Mouse (Mus musculus) neural tube, embryonic 11.5 days (tissue): ENCODE data around the gene Vcam1. TPM values are rescaled to one million over a fixed set of nuclear protein-coding genes. Genes with fewer than 3 reads are reported as not detected.

Experiments
- ATAC-seq: fragments of 200-750 bp; cut with Nextera tagmentation; 2 replicates; pipeline ENCODE4 v1.8.0; 2017; ENCODE audit warnings: moderate number of reproducible peaks, mild to moderate bottlenecking, moderate TSS enrichment, moderate library complexity; ENCODE audit not compliant: insufficient read depth, low FRiP score, low TSS enrichment
- DNase-seq: peaks from one replicate; pipeline ENCODE4 v3.0.0-alpha.2; 2015; ENCODE audit warnings: low spot score
- H3K27ac ChIP-seq: fragments of 300-500 bp; sonication (generic); 2 replicates; pipeline ENCODE4 v1.5.1; 2014; ENCODE audit warnings: low read depth, mild to moderate bottlenecking, low read length
- H3K27me3 ChIP-seq: fragments of 300-500 bp; sonication (generic); 2 replicates; pipeline ENCODE4 v1.6.1; 2014; ENCODE audit warnings: mild to moderate bottlenecking, low read length, mixed read lengths; ENCODE audit not compliant: control insufficient read depth, insufficient read depth
- H3K36me3 ChIP-seq: fragments of 300-500 bp; sonication (generic); 2 replicates; pipeline ENCODE4 v1.6.1; 2014; ENCODE audit warnings: mild to moderate bottlenecking, low read length, moderate library complexity, mixed read lengths; ENCODE audit not compliant: control insufficient read depth, insufficient read depth
- H3K4me1 ChIP-seq: fragments of 300-500 bp; sonication (generic); 2 replicates; pipeline ENCODE4 v1.6.1; 2014; ENCODE audit warnings: low read length, mixed read lengths; ENCODE audit not compliant: control insufficient read depth, insufficient read depth
- H3K4me2 ChIP-seq: fragments of 300-500 bp; sonication (generic); 2 replicates; pipeline ENCODE4 v1.6.1; 2014; ENCODE audit warnings: low read depth, mild to moderate bottlenecking, moderate library complexity
- H3K4me3 ChIP-seq: fragments of 300-500 bp; sonication (generic); 2 replicates; pipeline ENCODE4 v1.5.1; 2014; ENCODE audit warnings: low read depth, low read length
- H3K9ac ChIP-seq: fragments of 300-500 bp; sonication (generic); 2 replicates; pipeline ENCODE4 v1.6.1; 2014; ENCODE audit warnings: mild to moderate bottlenecking, low read length
- H3K9me3 ChIP-seq: fragments of 300-500 bp; sonication (generic); 2 replicates; pipeline ENCODE4 v1.6.1; 2016; ENCODE audit warnings: low read length; ENCODE audit not compliant: control insufficient read depth
- WGBS: fragments of 180-500 bp; shearing (Covaris S2); extraction: QIAGEN DNeasy Blood & Tissue Kit; methylation state at CpG from one replicate; pipeline ENCODE4 v1.1.7; 2014; 5-methylcytosine and 5-hydroxymethylcytosine counted together
- polyA plus RNA-seq: library from polyadenylated mRNA; unstranded; fragments of >200 nt; fragmentation: Nextera tagmentation; extraction: Ambion mirVana; gene quantifications from 2 replicates; pipeline ENCODE4 v1.2.1, GENCODE M21; 2014

The Vcam1 gene
- polyA plus RNA-seq, result 38.0 and 43.5 TPM in 2 replicates

DNA sequence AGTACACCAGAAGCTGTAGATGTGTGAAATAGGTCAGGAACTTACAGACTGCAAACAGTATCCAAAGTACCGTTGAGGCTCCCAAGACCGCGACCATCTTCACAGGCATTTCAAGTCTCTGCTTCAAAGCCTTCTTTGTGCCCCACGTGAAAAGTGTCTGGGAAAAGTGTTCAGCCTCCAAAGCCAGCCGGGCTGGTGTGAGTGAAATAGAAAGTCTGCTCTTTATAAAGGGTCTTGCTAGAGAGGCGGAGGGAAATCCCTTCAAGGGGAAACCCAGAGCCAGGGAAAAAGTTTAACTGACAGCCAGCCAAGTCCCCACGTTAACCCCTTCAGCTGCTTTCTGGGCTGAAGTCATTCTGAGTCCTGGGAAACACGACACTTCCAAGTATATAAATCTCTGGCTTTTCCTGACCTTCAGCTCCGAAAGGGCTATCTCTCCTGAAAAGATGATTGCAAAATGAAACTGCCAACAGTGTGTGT, at the start of gene Vcam1:
TSS of gene Vcam1 (minus strand) at position 430 of the 480 bp plus-strand sequence.
- H3K36me3 ChIP-seq, result no peaks in the 10 kb centered on the region
- DNase-seq (peak; percentile 67), ATAC-seq (peak; percentile 63)
- H3K9me3 ChIP-seq, result no peaks in the 10 kb centered on the region
- 4% methylated on average over 9 of the region's 9 CpGs for WGBS
- H3K9ac ChIP-seq, result peak within 1 kb of the TSS; percentile 18; the same call in 1 of the 2 replicates
- no peaks in the 10 kb centered on the region for H3K27me3 ChIP-seq
- peak within 1 kb of the TSS; percentile 27 for H3K4me3 ChIP-seq
- peak within 1 kb of the TSS; percentile 36 for H3K4me2 ChIP-seq
- peak within 1 kb of the TSS; percentile 56; the same call in 1 of the 2 replicates for H3K27ac ChIP-seq
- H3K4me1 ChIP-seq, result peaks cover 2% of the 10 kb centered on the region; the same call in 1 of the 2 replicates

DNA sequence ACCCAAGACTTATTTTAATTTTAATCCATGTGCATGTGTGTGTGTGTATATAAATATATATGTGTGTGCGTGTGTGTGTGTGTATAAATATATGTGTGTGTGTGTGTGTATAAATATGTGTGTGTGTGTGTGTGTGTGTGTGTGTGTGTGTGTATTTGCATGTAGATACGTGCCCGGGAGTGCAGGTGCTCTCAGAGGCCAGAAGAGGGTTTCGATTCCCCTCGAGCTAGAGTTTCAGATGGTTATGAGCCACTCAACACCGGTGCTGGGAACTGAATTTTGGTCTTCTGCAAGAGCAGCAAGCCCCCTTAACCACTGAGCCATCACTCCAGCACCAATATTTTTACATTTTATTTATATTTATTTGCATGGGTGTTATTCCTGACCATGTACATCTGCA, 45.6 kb upstream of the Vcam1 start:
- H3K27ac ChIP-seq, result no peak overlapping the region
- ATAC-seq, result no peak
- H3K4me1 ChIP-seq, result no peaks in the 10 kb centered on the region
- H3K9me3 ChIP-seq, result no peaks in the 10 kb centered on the region
- WGBS, result 98% methylated on average over 6 of the region's 6 CpGs
- H3K36me3 ChIP-seq, result no peaks in the 10 kb centered on the region
- no peak for DNase-seq
- H3K27me3 ChIP-seq, result no peaks in the 10 kb centered on the region
- no peak overlapping the region for H3K9ac ChIP-seq
- no peak overlapping the region for H3K4me2 ChIP-seq
- no peak overlapping the region for H3K4me3 ChIP-seq

DNA sequence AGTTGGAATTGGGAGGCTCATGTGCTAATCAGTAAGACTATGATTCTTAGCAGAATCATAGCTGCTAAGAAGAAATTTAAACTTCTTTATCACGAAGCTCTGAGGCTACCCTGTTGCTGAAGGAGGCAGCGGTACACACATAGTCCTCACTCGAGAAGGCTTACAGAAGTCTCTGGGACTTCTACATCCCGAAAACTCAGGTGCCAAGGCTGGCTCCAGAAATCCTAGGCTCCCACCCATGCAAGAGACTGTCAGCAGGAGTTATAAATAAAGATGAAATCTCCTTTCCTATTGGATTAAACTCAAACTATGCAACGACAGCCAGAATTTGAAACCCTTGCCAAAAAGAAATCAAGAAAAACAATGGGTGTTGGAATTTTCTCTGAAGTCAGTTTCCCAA, 42.0 kb upstream of the Vcam1 start:
- Histone ChIP-seq H3K27me3 (no peaks in the 10 kb centered on the region), H3K9ac (no peak overlapping the region), H3K27ac (no peak overlapping the region), H3K4me2 (no peak overlapping the region), H3K36me3 (no peaks in the 10 kb centered on the region), H3K4me1 (no peaks in the 10 kb centered on the region), H3K9me3 (no peaks in the 10 kb centered on the region), H3K4me3 (no peak overlapping the region)
- DNase-seq (no peak), ATAC-seq (no peak)
- 81% methylated on average over 5 of the region's 5 CpGs for WGBS

DNA sequence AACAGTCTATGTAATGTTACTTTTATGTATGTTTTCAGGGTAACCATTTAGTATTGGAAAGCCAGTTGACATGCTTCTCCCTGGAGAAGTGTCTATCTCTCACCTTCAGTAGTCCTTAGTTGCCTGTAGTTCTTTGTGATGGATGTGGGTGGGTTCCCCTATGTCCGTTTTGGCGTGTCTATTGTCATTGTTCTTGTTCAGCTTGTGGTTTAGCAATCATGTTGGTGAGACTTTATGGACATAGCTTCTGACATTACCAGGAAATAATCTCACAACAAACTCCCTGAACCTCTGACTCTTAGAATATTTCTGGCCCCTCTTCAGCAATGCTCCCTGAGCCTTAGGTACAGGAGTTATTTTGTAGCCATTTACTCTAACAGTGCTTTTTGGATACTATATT, 38.6 kb upstream of the Vcam1 start:
- H3K4me3 ChIP-seq, result no peak overlapping the region
- H3K9ac ChIP-seq, result no peak overlapping the region
- 89% methylated on average over 2 of the region's 2 CpGs for WGBS
- no peaks in the 10 kb centered on the region for H3K27me3 ChIP-seq
- no peak overlapping the region for H3K4me2 ChIP-seq
- no peaks in the 10 kb centered on the region for H3K4me1 ChIP-seq
- DNase-seq (no peak), ATAC-seq (no peak)
- no peaks in the 10 kb centered on the region for H3K36me3 ChIP-seq
- H3K9me3 ChIP-seq, result no peaks in the 10 kb centered on the region
- H3K27ac ChIP-seq, result no peak overlapping the region

DNA sequence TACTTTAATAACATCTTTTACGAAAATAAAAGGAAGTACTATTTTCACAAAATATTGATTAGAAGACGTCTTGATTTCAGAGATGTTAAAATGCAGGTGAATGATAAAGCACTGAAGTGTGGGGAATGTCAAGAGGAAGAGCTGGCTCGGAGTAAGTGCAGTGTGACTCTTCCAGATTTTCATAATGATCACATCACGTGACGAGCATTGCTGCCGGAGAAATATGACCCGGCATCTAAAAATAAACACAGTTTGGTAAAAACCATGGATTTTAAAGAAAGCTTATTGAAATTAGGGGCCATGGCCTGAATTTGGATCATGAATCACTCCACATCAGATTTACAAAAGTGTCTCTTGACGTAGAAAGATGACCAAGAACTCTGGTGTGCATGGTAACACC, 36.8 kb upstream of the Vcam1 start:
- DNase-seq, result no peak
- H3K27ac ChIP-seq, result no peak overlapping the region
- no peaks in the 10 kb centered on the region for H3K36me3 ChIP-seq
- no peaks in the 10 kb centered on the region for H3K27me3 ChIP-seq
- no peak overlapping the region for H3K4me2 ChIP-seq
- WGBS, result 83% methylated on average over 8 of the region's 8 CpGs
- H3K4me1 ChIP-seq, result no peaks in the 10 kb centered on the region
- no peak overlapping the region for H3K9ac ChIP-seq
- no peak overlapping the region for H3K4me3 ChIP-seq
- ATAC-seq, result no peak
- no peaks in the 10 kb centered on the region for H3K9me3 ChIP-seq

DNA sequence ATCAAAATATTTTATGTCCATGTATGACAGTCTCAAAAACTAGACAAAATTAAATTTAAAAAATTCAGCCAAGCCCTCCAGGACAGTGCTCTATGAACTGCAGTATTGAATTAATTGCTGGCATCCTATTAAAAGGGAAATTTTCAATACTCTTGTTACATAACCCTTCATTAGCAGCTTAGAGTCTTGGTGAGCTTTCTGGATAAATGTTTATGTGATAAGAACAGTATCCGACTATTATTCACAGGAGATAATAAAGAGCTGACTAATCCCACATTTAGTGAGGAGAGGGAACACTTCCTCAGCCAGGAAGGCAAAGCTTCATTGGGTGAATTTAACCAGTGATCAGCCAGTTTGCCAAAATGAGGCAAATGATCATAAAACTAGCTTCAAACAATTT, 35.5 kb upstream of the Vcam1 start:
- Histone ChIP-seq H3K36me3 (no peaks in the 10 kb centered on the region), H3K4me2 (no peak overlapping the region), H3K9ac (no peak overlapping the region), H3K27ac (no peak overlapping the region), H3K27me3 (no peaks in the 10 kb centered on the region), H3K9me3 (no peaks in the 10 kb centered on the region), H3K4me3 (no peak overlapping the region), H3K4me1 (no peaks in the 10 kb centered on the region)
- 72% methylated on average over 1 of the region's 1 CpGs for WGBS
- ATAC-seq (no peak), DNase-seq (no peak)

DNA sequence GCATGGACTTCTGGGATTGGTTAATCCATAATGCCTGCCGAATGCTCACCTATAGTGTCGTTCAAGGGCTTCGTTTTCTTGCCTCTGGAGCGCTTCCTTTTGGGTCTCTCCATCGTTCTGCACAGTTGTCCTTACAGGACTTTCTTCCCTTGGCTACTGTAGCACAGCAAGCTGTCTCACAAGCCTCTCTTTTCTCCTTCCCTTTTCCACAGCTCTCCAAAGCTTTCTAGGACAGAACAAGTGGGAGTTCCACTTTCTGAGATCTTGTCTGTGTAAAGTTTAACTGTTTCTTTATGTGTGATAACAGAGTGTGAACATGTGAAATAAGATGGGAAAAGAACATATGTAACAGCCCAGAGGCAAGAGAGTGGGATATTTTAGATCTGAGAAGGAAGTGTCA, 34.0 kb upstream of the Vcam1 start:
- H3K9ac ChIP-seq, result no peak overlapping the region
- DNase-seq (no peak), ATAC-seq (no peak)
- 83% methylated on average over 5 of the region's 5 CpGs for WGBS
- H3K36me3 ChIP-seq, result no peaks in the 10 kb centered on the region
- H3K27ac ChIP-seq, result no peak overlapping the region
- H3K27me3 ChIP-seq, result no peaks in the 10 kb centered on the region
- no peak overlapping the region for H3K4me2 ChIP-seq
- no peaks in the 10 kb centered on the region for H3K4me1 ChIP-seq
- no peak overlapping the region for H3K4me3 ChIP-seq
- H3K9me3 ChIP-seq, result no peaks in the 10 kb centered on the region

DNA sequence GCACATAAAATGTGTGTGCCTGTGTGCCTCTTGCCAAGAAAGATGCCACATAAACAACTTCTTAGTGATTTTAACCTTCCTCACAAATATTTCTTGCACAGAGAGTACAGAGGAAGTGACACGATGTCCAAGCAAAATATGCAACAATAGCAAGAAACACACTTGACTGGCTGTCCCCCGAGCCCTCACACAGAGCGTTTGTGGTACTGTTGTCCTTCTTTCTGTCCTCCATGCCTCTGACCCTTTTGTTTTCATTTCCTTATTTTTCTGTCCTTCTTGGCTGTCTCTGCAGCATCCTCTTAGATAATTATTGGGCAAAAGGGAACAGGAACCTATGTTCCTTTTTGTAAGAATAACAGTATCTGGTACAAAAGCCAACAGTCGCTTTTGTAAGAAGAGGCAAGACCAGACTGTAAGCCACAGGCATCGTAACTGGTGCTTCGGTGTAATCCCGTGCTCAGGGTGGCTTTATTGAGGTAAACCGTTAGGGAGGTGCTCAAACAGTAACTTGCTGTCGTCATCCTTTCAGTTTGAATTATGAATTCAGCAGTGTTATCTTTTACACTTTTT, 32.7 kb upstream of the Vcam1 start:
- H3K9me3 ChIP-seq, result no peaks in the 10 kb centered on the region
- DNase-seq (no peak), ATAC-seq (no peak)
- no peaks in the 10 kb centered on the region for H3K27me3 ChIP-seq
- WGBS, result 86% methylated on average over 9 of the region's 9 CpGs
- no peak overlapping the region for H3K9ac ChIP-seq
- no peak overlapping the region for H3K27ac ChIP-seq
- no peak overlapping the region for H3K4me2 ChIP-seq
- H3K4me3 ChIP-seq, result no peak overlapping the region
- no peaks in the 10 kb centered on the region for H3K36me3 ChIP-seq
- no peaks in the 10 kb centered on the region for H3K4me1 ChIP-seq

DNA sequence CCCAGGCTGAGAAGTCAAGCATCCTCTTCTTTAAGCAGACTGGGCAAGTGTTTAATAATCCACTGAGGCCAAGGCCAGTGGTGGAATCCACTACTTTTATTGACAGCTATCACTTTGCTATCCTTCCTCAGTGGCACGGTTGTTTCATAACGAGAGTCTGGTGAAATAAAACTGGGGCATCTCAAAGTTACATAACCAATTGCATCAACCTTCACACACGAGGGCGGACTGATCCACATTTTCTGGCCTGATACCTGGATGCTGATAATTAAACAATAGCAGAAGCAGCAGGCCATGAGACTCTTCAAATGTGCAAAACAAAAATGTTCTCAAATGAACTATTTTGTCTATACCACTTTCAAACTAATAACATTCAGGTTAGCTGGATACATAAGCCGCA, 29.9 kb upstream of the Vcam1 start:
- WGBS, result 93% methylated on average over 5 of the region's 5 CpGs
- no peak for DNase-seq
- H3K27me3 ChIP-seq, result no peaks in the 10 kb centered on the region
- H3K4me3 ChIP-seq, result no peak overlapping the region
- no peaks in the 10 kb centered on the region for H3K9me3 ChIP-seq
- no peak for ATAC-seq
- no peak overlapping the region for H3K9ac ChIP-seq
- no peak overlapping the region for H3K4me2 ChIP-seq
- H3K4me1 ChIP-seq, result no peaks in the 10 kb centered on the region
- no peaks in the 10 kb centered on the region for H3K36me3 ChIP-seq
- H3K27ac ChIP-seq, result no peak overlapping the region
